Mouse (Mus musculus) retina, adult 2 months (tissue): ENCODE data around the gene Slf1.
A peak's percentile ranks its signal among the peaks of the same experiment; 100 is the strongest.
"Not testable (repeated sequence)": the region's sequence is repeated elsewhere in the genome, so short reads cannot be mapped to it uniquely, and the experiment has no call there.

Source experiments
- DNase-seq: peaks from one replicate; pipeline ENCODE4 v3.0.0-alpha.2; 2012; ENCODE audit warnings: low read depth, low spot score

Slf1 gene

DNA sequence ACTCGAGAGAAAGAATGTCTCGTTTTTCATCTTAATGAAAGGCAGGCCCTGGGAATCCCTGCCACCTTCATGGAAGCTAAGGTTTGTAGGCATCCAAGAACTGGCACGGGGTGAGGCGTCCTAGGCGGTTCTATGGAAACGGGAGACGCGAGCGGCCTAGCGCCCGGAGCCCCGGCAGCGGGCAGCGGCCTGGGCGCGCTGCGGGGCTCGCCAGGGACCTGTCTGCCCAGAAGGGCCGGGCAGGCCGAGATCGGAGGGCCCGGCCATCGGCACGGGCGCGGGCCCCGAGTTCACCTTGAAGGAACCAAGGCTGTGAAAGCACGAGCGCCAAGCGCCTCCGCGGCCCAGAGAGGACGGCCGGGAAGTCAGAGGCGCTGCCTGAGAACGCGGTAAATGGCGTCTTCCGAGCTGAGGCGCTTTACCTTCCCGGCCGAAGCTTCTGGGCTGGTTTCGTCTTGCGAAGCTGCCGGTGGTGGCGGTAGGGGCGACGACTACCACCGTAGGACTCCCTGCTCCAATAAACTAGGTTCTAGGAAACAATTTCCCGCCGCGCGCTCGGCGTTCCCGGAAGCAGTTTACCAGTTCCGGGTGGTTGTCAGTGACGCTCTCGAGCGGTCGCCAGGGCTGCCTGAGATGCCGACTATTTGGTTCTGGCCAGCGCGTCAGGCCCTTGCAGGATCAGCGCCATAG, at the start of gene Slf1, which contains the start of gene 2210408I21Rik:
TSS of gene Slf1 (minus strand) at position 543 of the 690 bp plus-strand sequence.
TSS of gene 2210408I21Rik (plus strand) at position 610 of the 690 bp plus-strand sequence.
- peak; percentile 67 for DNase-seq

DNA sequence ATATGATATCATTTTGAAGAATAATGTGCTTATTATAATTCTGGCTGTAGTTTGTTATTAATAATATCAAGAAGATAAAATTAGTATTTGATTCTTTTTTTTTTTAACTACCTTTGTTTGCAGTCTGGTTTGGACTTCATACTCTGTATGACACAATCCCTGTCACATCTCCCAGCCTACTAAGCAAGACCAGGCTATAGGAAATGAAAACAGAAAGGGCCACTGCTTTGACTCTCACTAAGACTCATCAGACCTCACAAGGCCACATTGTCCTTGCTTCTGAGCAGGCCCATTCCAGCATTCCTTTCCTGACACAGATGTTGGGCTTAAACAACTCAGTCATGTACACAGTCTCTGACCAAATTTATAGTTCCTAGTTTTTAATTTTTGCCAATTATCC, 42.7 kb upstream of the Slf1 start:
- no peak for DNase-seq

DNA sequence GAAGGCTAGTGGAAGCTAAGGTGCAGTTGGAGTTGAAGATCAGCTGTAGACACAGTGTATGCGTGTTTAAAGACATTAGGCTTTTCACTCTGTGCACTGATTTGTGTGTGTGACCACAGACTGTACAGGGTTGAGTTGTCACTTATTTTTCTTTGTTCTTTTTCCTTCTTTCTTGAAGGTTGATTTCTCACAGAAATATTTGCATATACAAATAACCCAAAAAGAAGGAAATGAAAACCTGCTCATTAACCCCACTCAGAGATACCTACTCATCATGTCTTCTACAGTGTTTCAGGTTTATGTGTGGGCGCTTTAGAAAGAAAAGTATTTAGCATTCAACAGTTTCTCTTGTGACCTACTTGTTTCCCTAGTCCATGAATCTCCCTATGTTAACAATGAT, 5.6 kb upstream of the Slf1 start:
- DNase-seq, result no peak

DNA sequence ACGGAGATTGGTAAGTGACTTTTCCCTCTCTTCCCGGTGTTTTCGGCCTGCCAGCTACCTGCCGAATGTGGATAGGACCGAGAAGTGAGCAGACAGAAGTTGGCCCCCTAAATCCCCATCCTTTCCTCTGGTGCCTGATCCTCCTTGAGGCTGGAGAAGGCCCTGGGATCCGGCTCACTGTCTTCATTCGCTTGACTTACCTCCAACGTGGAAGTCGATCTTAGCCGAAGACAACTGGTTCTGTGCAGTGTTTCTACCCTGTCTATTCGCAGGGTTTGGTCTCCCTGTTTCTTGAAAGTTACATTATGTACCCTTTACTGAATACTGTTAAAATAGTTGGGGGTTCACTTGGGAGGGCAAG, 328 bp upstream of the Slf1 start:
- DNase-seq, result no peak

DNA sequence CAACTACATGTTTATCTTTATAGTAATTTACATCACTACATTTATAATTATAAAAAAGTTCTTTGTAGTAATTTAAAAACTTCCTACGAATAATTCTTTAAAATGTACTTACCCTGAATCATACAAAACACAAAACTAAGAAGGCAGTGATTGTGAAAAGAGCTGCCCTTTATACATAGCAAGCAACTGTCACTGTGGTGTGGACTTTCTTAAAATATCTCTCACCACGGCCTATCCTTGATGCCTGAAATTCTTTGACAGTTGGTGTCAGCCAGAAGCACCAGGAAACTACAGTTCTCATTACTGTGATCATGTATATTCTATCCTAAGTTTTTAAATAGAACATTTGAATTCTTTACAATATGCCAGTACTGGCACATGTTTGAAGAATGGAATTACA, 4.1 kb downstream of the Slf1 start:
- DNase-seq, result no peak

DNA sequence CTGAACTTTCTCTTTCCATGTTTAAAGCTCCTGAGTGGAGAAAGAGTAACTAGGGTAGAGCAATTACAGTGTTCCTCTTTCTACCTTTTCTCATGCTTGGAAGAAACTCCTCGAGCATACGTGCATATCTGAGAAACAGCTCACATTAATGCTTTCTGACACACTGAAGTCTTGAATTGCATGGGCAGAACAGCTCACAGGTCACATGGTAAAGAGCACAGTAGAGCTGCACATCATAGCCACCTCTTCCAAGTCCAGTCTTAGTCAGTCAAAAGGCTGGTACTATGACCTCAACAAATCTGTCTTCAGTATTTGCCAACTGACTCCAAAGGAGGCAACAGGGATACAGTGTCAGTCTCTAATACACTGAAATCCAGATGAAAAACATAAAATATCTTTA, 7.0 kb downstream of the Slf1 start:
- no peak for DNase-seq

DNA sequence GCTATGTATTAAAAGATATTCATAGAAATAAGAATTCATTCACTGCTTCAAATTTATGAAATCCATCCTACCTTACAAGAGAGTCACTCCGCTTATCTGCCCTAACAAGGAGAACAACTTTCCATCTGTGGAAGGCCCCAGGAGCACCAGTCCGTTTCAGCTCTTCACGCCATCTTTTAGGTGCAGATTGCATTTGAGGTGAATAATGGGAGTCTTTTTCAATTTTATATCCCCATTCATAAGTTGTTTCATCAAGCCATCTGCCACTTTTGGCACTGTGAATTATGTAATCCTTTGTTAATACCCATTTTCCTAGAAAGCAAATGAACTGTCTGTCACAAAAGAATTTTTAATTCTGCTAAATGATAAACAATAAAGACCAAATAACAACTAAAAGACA, 10.1 kb downstream of the Slf1 start:
- no peak for DNase-seq

DNA sequence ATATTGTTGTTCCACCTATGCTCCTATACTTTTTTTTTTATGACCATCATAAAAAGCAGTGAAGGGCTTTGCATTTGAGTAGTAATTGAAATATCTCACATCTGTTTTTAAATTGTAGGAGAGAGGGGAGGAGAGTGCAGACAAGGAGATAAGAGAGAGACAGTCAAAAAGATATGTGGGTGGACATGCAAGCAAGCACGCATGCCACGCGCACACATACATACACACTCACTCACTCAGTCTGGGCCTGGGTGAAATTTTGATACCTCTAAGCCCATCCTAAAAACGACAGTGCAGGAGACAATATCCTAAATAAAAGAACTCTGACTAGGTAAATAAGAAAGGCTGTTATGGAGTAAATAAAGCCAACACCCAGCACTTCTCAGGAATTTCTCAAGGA, 16.6 kb downstream of the Slf1 start:
- DNase-seq, result no peak

DNA sequence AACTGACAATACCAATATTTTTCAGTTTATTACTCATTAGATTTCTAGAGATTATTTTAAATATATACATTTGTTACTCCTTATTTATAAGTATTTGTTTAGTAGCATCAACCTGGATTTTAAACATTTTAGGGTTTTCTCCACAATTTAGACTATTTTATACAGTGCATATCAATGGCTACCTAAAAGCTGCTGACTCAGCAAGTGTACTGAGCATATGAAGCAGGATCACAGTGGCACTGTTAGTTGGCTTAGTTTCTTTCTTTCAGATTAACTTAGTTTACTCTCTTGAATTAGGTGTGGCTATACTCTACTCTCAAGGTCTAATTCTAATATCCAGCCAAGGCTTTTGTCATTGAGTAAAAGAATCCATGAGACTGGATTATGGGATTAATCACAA, 27.5 kb downstream of the Slf1 start:
- no peak for DNase-seq

DNA sequence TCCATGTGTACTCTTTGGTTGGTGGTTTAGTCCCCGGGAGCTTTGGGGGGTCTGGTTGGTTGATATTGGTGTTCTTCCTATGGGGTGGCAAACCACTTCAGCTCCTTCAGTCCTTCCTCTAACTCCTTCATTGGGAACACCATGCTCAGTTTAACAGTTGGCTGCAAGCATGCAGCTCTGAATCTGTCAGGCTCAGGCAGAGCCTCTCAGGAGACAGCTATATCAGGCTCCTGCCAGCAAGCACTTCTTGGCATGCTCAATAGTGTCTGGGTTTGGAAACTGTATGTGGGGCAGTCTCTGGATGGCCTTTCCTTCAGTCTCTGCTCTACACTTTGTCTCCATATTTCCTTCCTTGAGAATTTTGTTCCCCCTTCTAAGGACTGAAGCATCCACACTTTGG, 42.4 kb downstream of the Slf1 start:
- DNase-seq, result not testable (repeated sequence)

DNA sequence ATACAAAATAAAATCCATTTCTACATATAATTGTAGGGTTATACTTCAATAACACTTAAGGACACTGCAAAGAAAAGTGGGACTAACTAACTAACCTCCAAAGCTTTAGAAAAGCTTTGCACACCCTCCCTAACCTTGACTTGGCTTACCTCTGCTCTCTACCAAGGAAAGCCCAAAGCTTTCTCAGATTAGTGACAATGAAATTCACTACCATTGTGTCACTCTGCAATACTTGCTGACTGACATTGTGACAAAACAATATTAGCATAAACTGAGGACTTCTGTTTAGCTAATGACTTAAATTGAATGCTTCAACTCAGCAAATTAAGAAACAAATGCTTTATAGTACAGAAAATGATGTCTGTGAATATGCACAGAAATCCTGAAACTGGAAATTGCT, 63.2 kb downstream of the Slf1 start:
- no peak for DNase-seq

DNA sequence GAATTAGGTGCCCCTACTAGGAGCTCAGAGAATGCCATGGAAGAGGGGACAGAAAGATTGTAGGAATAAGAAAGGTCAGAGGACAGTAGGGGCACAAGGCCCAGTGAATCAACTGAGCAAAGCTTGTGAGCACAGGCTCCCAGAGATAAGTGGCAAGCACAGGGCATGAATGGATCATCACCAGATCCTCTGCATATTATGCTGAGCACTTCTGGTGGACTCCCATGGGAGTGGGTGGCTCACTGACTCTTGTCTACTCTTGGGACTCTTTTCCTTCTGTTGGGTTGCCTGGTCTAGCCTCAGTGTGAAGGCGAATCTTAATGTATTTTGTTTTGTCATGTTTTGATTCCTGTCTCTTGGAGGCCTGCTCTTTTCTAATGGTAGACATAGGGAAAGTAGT, 66.4 kb downstream of the Slf1 start:
- no peak for DNase-seq

DNA sequence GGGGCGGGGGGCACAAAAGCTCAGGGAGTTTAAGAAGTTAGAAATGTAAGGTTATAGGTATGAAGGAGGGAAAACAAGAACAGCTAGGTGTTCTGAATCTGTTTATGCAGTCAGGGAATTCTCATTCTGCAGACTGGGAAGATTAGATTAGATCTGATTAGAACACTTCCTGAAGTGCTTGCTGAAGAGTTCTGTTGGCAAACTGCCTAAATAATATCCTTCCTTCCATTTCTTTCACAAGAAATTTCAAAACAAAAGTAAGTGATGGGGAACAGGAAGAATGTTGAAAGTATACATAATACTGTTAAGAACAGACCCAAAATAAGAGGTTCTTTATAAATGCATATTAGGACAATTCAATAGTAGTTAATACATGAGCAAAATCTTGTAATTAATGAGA, 72.1 kb downstream of the Slf1 start:
- DNase-seq, result no peak

DNA sequence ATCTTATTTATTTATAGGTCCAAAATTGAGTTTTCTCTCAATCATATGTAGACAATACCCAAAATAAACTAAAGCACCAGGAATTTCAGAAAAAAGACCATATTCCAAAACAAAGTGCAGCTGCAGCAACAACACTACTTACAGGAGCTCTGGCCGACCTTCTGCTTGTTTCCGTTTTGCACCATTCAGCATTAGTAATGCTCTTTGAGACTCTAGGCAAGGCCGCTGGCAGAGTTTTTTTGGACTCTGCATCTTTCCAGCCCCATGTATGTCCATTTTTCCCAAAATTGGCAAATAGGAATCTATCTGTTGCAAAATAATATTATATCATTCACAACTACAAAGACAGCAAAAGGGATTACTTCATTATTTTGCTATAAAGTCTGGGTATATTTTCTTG, 85.5 kb downstream of the Slf1 start:
- no peak for DNase-seq

DNA sequence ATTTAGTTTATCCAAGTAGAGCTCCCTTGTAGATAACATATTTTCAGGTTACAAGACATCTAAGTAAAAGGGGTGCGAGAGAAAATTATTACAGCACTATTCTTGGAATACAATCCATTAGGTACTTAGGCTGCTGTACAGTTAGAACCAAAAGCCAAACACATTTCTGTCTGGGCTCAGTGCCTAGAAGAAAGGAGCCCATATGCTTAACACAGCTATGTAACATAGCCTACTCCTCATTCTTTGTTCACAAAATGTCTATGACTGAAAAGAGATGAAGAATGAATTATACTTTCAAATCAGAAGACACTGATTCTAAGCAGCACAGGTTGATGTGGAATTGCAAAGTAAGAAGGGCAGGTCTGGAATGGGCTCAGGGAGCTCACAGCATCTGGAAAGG, 86.8 kb downstream of the Slf1 start:
- no peak for DNase-seq

DNA sequence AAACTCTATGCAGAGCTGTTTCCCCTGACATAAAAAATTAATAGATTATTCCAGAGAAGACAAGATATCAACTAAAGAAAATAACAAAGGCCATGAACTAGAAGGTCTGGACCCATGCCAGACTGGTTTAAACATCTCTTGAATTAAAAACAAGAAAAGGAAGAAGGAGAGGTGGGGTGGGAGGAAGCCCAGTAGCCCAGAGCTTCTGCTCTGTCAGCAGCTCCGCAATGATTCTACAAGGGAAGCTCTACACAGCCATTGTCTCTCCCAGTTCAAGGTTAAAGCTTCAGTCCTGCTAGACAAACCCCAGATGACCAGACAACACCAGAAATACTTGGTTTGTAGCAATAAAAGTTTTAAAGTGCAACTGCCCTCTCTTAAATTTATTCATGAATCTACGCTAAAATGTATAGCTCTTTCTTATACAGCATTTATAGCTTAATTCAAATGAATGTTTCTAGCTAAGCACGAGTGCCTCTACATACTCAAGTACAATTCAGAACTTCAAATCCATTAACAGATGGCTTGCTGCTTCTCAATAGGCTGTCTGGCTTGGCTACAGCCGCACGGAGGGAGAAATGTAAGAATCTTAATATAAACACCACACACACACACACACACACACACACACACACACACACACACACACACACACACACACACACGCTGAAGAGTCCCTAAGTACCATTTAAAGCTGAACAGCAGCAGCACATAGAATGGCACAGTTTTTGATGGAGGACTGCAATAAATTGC, 87.9 kb downstream of the Slf1 start:
- DNase-seq, result no peak

DNA sequence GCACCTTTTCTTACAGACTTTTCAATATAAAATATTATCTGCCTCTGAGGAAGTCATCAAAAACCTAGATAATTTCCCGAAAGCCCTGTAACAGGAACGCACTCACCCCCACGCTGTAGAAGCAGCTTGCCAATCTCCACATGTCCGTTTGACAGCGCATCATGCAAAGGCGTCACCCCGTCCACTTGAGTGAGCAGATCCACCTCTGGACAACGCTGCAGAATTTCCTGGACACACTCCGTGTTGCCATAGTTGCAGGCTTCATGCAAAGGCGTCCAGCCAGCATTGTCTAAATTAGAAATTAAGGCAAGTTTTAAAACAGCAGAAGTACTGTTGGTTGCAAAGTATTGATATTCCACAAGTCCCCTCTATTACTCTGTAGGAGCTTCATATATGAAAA, 88.9 kb downstream of the Slf1 start:
- DNase-seq, result no peak

DNA sequence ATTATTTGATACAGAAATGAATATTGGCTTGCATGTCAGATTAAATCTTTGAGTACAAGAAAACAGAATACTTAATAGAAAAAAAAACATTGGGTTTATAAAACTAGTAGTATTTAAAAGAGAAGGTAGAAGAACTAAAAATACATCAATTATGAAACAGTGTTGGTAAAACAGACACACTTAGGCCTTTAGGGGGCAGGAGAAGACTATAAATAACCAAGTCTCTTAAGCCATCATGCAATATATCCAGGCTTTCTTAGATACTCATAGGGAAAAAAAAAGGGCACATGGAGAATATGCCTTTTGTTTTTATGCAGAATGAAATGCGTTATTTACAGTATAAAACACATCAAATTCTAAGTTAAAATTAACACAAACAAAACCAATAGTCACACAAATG, 89.9 kb downstream of the Slf1 start:
- DNase-seq, result peak; percentile 16

DNA sequence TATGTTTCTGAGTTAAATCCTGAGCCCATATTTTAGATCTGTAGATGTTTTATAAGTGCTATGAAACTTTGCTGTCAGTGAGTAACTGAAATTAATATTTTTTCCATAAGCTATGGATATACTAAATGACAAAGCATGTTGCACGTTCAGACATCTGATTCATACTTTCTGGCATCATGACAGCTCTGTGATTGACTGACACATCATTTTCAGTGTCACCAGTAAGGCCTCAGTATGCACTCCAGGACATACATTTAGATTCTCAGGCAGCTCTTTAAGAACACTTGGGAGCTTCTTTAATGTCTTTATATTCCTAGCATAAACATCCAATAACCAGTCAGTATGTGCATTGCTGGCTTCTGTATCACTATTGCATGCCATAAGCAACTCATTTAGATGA, 91.9 kb downstream of the Slf1 start:
- DNase-seq, result no peak

DNA sequence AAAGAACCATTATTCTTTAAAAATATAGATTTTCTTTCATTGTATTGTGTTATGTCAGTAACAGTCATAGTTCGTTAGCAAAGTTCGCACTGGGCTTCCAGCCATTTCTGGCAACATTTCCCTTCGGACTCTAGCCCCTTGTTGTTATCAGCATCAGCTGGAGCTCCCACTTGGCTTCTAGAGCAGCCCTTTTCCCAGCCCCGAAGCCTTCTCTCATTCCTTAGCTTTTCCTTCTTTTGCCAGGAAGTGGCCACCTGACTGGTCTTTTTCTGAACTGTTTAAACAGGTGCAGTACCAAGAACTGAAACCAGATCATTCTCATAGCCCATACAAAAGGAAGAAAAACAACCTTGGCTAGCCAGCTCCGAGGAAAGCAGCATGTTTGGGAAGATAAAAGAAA, 105.7 kb downstream of the Slf1 start:
- no peak for DNase-seq

DNA sequence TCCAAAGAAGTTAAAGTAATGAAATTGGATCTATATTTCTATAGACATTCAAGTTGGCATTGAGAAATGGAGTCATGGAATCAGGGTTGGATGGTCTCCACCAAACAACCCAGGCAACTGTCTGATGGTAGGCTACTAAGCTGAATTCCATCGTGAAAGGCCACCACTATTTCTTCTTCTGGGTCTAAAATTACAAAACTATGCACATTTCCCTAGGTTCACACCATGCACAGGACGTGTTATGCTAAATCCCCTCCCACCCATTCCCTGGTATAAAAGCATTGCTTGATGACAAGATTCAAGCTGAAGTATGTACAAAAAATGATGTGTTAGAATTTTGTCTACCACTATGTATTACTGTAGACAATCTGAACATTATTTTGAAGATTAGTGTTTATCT, 116.4 kb downstream of the Slf1 start:
- no peak for DNase-seq

DNA sequence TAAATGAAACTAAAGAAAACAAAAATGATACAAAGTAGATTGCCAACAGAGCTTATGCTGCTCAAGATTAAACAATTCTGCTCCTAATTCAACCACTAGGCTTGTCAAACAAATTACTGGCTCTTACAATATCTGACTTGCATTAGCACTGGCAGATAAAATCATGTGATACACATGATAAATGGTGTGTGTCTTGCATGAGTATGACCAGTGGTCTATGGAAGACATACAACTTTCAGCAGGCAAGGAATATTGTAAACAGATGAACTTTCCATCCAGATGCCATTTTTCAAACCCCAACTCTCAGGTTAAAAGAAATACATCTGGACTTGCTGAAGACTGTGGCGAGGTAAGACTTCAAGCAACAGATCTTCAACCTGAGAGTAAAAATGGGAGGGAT, 131.6 kb downstream of the Slf1 start:
- DNase-seq, result no peak

DNA sequence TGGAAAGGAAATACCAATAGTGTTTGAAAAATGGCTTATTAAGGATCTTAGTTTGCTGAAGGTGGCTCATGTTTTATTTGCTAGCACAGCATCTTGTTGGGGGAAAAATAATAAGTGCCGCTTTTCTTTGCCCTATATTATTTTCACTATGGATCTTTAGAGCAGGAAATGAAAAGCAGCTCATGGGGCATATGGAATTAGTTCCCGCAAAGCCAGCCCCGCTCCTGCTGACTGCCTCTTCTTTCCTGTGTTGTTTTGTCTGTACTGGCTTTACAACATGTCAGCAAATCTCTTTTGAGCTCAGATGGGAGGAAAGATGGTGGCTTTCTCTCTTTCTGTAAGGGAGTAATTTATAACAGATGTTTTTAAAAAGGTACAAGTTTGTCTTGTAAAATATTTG, 132.6 kb downstream of the Slf1 start:
- DNase-seq, result no peak
